16 mouse cellular contexts compared by ENCODE assay signal in genomic region chr8:4318796-4319572, GRCm38 (mm10). TPM values are rescaled to one million over a fixed set of nuclear protein-coding genes. Genes with fewer than 3 reads are reported as not detected.
DNase-seq lines count a peak whose midpoint lies in the region; ATAC-seq and TF ChIP-seq lines count a peak whose summit lies in the region.
"Had no signal": no experiment of that assay in that cellular context is flagged by ENCODE, and none has a peak within 500 bp of the region (broad histone marks: within the 10 kb centered on the region; RNA-seq: fewer than 3 reads in every experiment).

No protein-coding gene starts in this region.

- H3K27me3 ChIP-seq in kidney, adult 2 months (replicated peaks; ENCODE audit: control insufficient read depth, insufficient read depth, low read length) = no peaks in the 10 kb centered on the region
- H3K27me3 ChIP-seq in kidney, embryonic 16.5 days (ENCODE audit: insufficient read depth, low read length) = no peaks in the 10 kb centered on the region
- H3K27me3 ChIP-seq: forebrain, embryonic 13.5 days; hindbrain, embryonic 15.5 days; neural tube, embryonic 15.5 days had no signal

- no peak overlapping the region for H3K4me2 ChIP-seq in kidney, embryonic 16.5 days (replicated peaks; ENCODE audit: low read depth, low read length)
- H3K4me2 ChIP-seq: forebrain, embryonic 13.5 days; hindbrain, embryonic 15.5 days; midbrain, embryonic 11.5 days; neural tube, embryonic 15.5 days had no signal

- peak overlapping the region; percentile 93 for H3K27ac ChIP-seq in kidney, adult 2 months (ENCODE audit: insufficient read depth, low read depth, low read length)
- no peak overlapping the region for H3K27ac ChIP-seq in kidney, embryonic 16.5 days (ENCODE audit: low read length)
- H3K27ac ChIP-seq: forebrain, embryonic 13.5 days; hindbrain, embryonic 15.5 days; limb, embryonic 10.5 days; neural tube, embryonic 15.5 days had no signal

- no peak overlapping the region for H3K9ac ChIP-seq in kidney, embryonic 16.5 days (replicated peaks; ENCODE audit: low read length)
- H3K9ac ChIP-seq: forebrain, embryonic 13.5 days; hindbrain, embryonic 15.5 days; neural tube, embryonic 15.5 days had no signal

- no peak for TF ChIP-seq POLR2A in kidney, adult 2 months (IDR thresholded peaks at IDR 0.05; ENCODE audit: low read depth, low read length)

- ATAC-seq in kidney, embryonic 16.5 days (ENCODE audit: low FRiP score, low TSS enrichment) = peak; percentile 33; the same call in 1 of the 2 replicates
- ATAC-seq in megakaryocyte progenitor cell, adult 5-6 weeks (replicated peaks; ENCODE audit: poor library complexity) = peak; percentile 44
- ATAC-seq: CD4-positive, CD25-positive, alpha-beta regulatory T cell, adult 4 months; forebrain, embryonic 13.5 days had no signal

- DNase-seq in kidney, adult 2 months = peak; percentile 80
- DNase-seq in kidney, postnatal 10 days = no peak
- peak; percentile 46 for DNase-seq in NIH3T3 (ENCODE audit: low read depth)
- DNase-seq in thymus, postnatal 10 days (ENCODE audit: low spot score in 2 of 2) = no peak
- no peak for DNase-seq in cerebellum, postnatal 36 days
- no peak for DNase-seq in thymus, postnatal 14 days
- DNase-seq: cerebellum, adult 11 months; heart, postnatal 10 days had no signal

- no peaks in the 10 kb centered on the region for H3K36me3 ChIP-seq in kidney, adult 2 months (ENCODE audit: control insufficient read depth, insufficient read depth, low read length)
- H3K36me3 ChIP-seq in kidney, embryonic 16.5 days (ENCODE audit: insufficient read depth, low read length) = peaks cover 12% of the 10 kb centered on the region; the same call in 1 of the 2 replicates

- WGBS in kidney, adult 2 months = 37% methylated on average over 2 of the region's 2 CpGs
- 70% methylated on average over 2 of the region's 2 CpGs for WGBS in kidney, embryonic 16.5 days

- no peaks in the 10 kb centered on the region for H3K9me3 ChIP-seq in kidney, embryonic 16.5 days (ENCODE audit: low read length)
- H3K9me3 ChIP-seq: forebrain, embryonic 13.5 days; hindbrain, embryonic 15.5 days; limb, embryonic 10.5 days; neural tube, embryonic 15.5 days had no signal

- H3K4me3 ChIP-seq in kidney, adult 2 months (ENCODE audit: insufficient read depth, low read depth, low read length) = no peak overlapping the region
- H3K4me3 ChIP-seq in kidney, embryonic 16.5 days (ENCODE audit: low read length) = no peak overlapping the region
- H3K4me3 ChIP-seq: forebrain, embryonic 13.5 days; hindbrain, embryonic 15.5 days; limb, embryonic 10.5 days; neural tube, embryonic 15.5 days had no signal

- H3K4me1 ChIP-seq in kidney, adult 2 months (ENCODE audit: control insufficient read depth, insufficient read depth, low read length) = peaks cover 62% of the 10 kb centered on the region
- peaks cover 34% of the 10 kb centered on the region for H3K4me1 ChIP-seq in kidney, embryonic 16.5 days (ENCODE audit: insufficient read depth, low read length)

- no peak for TF ChIP-seq CTCF in kidney, adult 2 months (conservative IDR thresholded peaks at IDR 0.05; ENCODE audit: insufficient read depth, insufficient read length, low read depth, low read length)

RNA-seq across cellular contexts. Expression of gene Ccl25, which starts 6.0 kb away (rescaled TPM):
- polyA plus RNA-seq in kidney, adult 2 months (2012; rRNA removed) = 4.9 and 5.2 TPM in 2 replicates
- polyA plus RNA-seq in kidney, embryonic 16.5 days (2015; fragmentation: Nextera tagmentation; extraction: Ambion mirVana) = 15.5 and 20.6 TPM in 2 replicates
- 20.5 and 20.6 TPM in 2 replicates for total RNA-seq in megakaryocyte progenitor cell, adult 5-6 weeks (2015)
- total RNA-seq in megakaryocyte progenitor cell, adult 5-6 weeks (2017) = 4.6 and 13.4 TPM in 2 replicates

RNA-seq across cellular contexts. Expression of gene Elavl1, which starts 6.2 kb away (rescaled TPM):
- polyA plus RNA-seq in kidney, adult 2 months (2012; rRNA removed) = 26.4 and 35.9 TPM in 2 replicates
- polyA plus RNA-seq in kidney, embryonic 16.5 days (2015; fragmentation: Nextera tagmentation; extraction: Ambion mirVana) = 231 and 245 TPM in 2 replicates
- 134 and 150 TPM in 2 replicates for total RNA-seq in megakaryocyte progenitor cell, adult 5-6 weeks (2015)
- 74.7 and 80.8 TPM in 2 replicates for total RNA-seq in megakaryocyte progenitor cell, adult 5-6 weeks (2017)

RNA-seq across cellular contexts. Expression of gene Timm44, which starts 43.3 kb away (rescaled TPM):
- polyA plus RNA-seq in kidney, adult 2 months (2012; rRNA removed) = 88.1 and 91.9 TPM in 2 replicates
- polyA plus RNA-seq in kidney, embryonic 16.5 days (2015; fragmentation: Nextera tagmentation; extraction: Ambion mirVana) = 76.8 and 86.1 TPM in 2 replicates
- total RNA-seq in megakaryocyte progenitor cell, adult 5-6 weeks (2015) = 65.6 and 89.1 TPM in 2 replicates
- total RNA-seq in megakaryocyte progenitor cell, adult 5-6 weeks (2017) = 128 and 146 TPM in 2 replicates

RNA-seq across cellular contexts. Expression of gene Ctxn1, which starts 59.9 kb away (rescaled TPM):
- 6.8 and 7.8 TPM in 2 replicates for polyA plus RNA-seq in kidney, adult 2 months (2012; rRNA removed)
- 109 and 118 TPM in 2 replicates for polyA plus RNA-seq in kidney, embryonic 16.5 days (2015; fragmentation: Nextera tagmentation; extraction: Ambion mirVana)
- total RNA-seq in megakaryocyte progenitor cell, adult 5-6 weeks (2015) = 2.8 and 4.2 TPM in 2 replicates
- total RNA-seq in megakaryocyte progenitor cell, adult 5-6 weeks (2017) = 0.81 TPM in 1 of 2 replicates, not detected in the other
- polyA plus RNA-seq: CD4-positive, CD25-positive, alpha-beta regulatory T cell, adult 4 months had no signal

Comparison
In these comparisons a context has a peak if more than half of its experiments do, and no peak if none do; other contexts are left out.
1. DNase-seq: peak in kidney, adult 2 months (single experiment) and NIH3T3 (single experiment); none in kidney, postnatal 10 days (single experiment), thymus, postnatal 10 days (0 of 2), cerebellum, postnatal 36 days (0 of 2) and thymus, postnatal 14 days (single experiment).